Mouse (Mus musculus) CH12.LX (cell line): ENCODE measurements at regions not wholly inside any gene's neighbourhood (a gene's known extent, or its start where the extent isn't known, plus 50 kb on each side); places are given as distances from the start of the nearest gene placed in this dataset.
A peak's percentile ranks its signal among the peaks of the same experiment; 100 is the strongest.

ENCODE experiments used
- DNase-seq: peaks from one replicate; pipeline ENCODE4 v3.0.0-alpha.2; 2013; ENCODE audit errors: extremely low read depth
- H3K27ac ChIP-seq: 2 replicates; pipeline ENCODE4 v1.5.1; 2012; ENCODE audit warnings: low read depth, mild to moderate bottlenecking, control low read depth, moderate library complexity; ENCODE audit not compliant: insufficient read depth
- H3K27me3 ChIP-seq: replicated peaks from 2 replicates; pipeline ENCODE3; 2012; ENCODE audit warnings: inconsistent platforms
- H3K36me3 ChIP-seq, 2 experiments: replicated peaks in 1 of 2; 2 replicates each; pipeline versions ENCODE3 to v1.6.1; 2012; ENCODE audit warnings: inconsistent platforms in 1 of 2, low read length in 1 of 2, mild to moderate bottlenecking in 1 of 2, mixed read lengths in 1 of 2, moderate library complexity in 1 of 2; ENCODE audit not compliant: control insufficient read depth in 1 of 2, insufficient read depth in 1 of 2
- H3K4me1 ChIP-seq, 2 experiments: 2 replicates each; pipeline ENCODE4 v1.6.1; 2012; ENCODE audit warnings: inconsistent platforms in 1 of 2, moderate library complexity in 1 of 2; ENCODE audit not compliant: insufficient read depth in 2 of 2, control insufficient read depth in 1 of 2
- H3K4me2 ChIP-seq: 2 replicates; pipeline ENCODE4 v1.6.1; 2012; ENCODE audit warnings: low read depth, mild to moderate bottlenecking, control low read depth; ENCODE audit not compliant: poor library complexity, insufficient read depth, severe bottlenecking
- H3K4me3 ChIP-seq, 3 experiments: fragments of 150-350 bp in 1 of 3; sonication (generic) in 1 of 3; replicated peaks in 1 of 3; 2 replicates each; pipeline versions ENCODE3 to v1.5.1; 2011 to 2012; ENCODE audit warnings: low read depth in 2 of 3, low read length in 2 of 3, mild to moderate bottlenecking in 2 of 3, moderate library complexity in 2 of 3, control low read depth in 1 of 3, improper control_type of control experiment in 1 of 3, inconsistent platforms in 1 of 3, mixed read lengths in 1 of 3; ENCODE audit not compliant: poor library complexity in 1 of 3
- H3K79me2 ChIP-seq: replicated peaks from 2 replicates; pipeline ENCODE4 v1.6.1; 2012; ENCODE audit warnings: mild to moderate bottlenecking, moderate library complexity; ENCODE audit not compliant: control insufficient read depth, poor library complexity, insufficient read depth, severe bottlenecking; ENCODE audit errors: extremely low read depth
- H3K9ac ChIP-seq: 2 replicates; pipeline ENCODE4 v1.6.1; 2012; ENCODE audit warnings: low read depth, mild to moderate bottlenecking, control low read depth, moderate library complexity; ENCODE audit not compliant: insufficient read depth
- H3K9me3 ChIP-seq: replicated peaks from 2 replicates; pipeline ENCODE3; 2012; ENCODE audit warnings: low read length, inconsistent platforms, mixed read lengths
- CHD1 ChIP-seq: IDR thresholded peaks from 2 replicates; pipeline ENCODE4 v1.6.1; 2012; ENCODE audit warnings: low read depth, low read length, improper control_type of control experiment, inconsistent platforms
- CHD2 ChIP-seq: IDR thresholded peaks from 2 replicates; pipeline ENCODE4 v1.6.1; 2011; ENCODE audit warnings: low read length, improper control_type of control experiment
- EP300 ChIP-seq: IDR thresholded peaks from 2 replicates; pipeline ENCODE4 v1.6.1; 2011; ENCODE audit warnings: low read length, improper control_type of control experiment
- IRF4 ChIP-seq: IDR thresholded peaks from 2 replicates; pipeline ENCODE4 v1.6.1; 2014; ENCODE audit warnings: low read depth, mild to moderate bottlenecking, inconsistent platforms, low read length, improper control_type of control experiment
- JUN ChIP-seq: IDR thresholded peaks from 2 replicates; pipeline ENCODE4 v1.6.1; 2011; ENCODE audit warnings: low read depth, mild to moderate bottlenecking, low read length, improper control_type of control experiment, moderate library complexity; ENCODE audit not compliant: insufficient read depth
- JUND ChIP-seq: conservative IDR thresholded peaks from 2 replicates; pipeline ENCODE4 v1.6.1; 2011; ENCODE audit warnings: low read depth, low read length, improper control_type of control experiment
- MAFK ChIP-seq: IDR thresholded peaks from 2 replicates; pipeline ENCODE4 v1.6.1; 2011; ENCODE audit warnings: low read length, improper control_type of control experiment; ENCODE audit not compliant: insufficient replicate concordance
- MAZ ChIP-seq: IDR thresholded peaks from 2 replicates; pipeline ENCODE4 v1.6.1; 2012; ENCODE audit warnings: low read depth, mild to moderate bottlenecking, inconsistent platforms, low read length, improper control_type of control experiment, moderate library complexity
- MEF2A ChIP-seq: IDR thresholded peaks from 2 replicates; pipeline ENCODE4 v1.6.1; 2014; ENCODE audit warnings: low read depth, mild to moderate bottlenecking, inconsistent platforms, low read length, improper control_type of control experiment, borderline replicate concordance
- MYC ChIP-seq: IDR thresholded peaks from 2 replicates; pipeline ENCODE4 v1.6.1; 2011; ENCODE audit warnings: low read depth, mild to moderate bottlenecking, improper control_type of control experiment, low read length
- NELFE ChIP-seq: IDR thresholded peaks from 2 replicates; pipeline ENCODE4 v1.6.1; 2011; ENCODE audit warnings: low read depth, low read length, improper control_type of control experiment
- NRF1 ChIP-seq: IDR thresholded peaks from 2 replicates; pipeline ENCODE4 v1.6.1; 2014; ENCODE audit warnings: low read depth, mild to moderate bottlenecking, inconsistent platforms, low read length, improper control_type of control experiment, moderate library complexity
- POLR2A ChIP-seq: IDR thresholded peaks from 2 replicates; pipeline ENCODE4 v1.6.1; 2011; ENCODE audit warnings: low read depth, mild to moderate bottlenecking, improper control_type of control experiment, low read length
- RAD21 ChIP-seq: IDR thresholded peaks from 2 replicates; pipeline ENCODE4 v1.6.1; 2011; ENCODE audit warnings: low read depth, mild to moderate bottlenecking, low read length, improper control_type of control experiment, moderate library complexity
- TBP ChIP-seq: conservative IDR thresholded peaks from 2 replicates; pipeline ENCODE4 v1.6.1; 2011; ENCODE audit warnings: low read depth, low read length, improper control_type of control experiment
- TCF12 ChIP-seq: IDR thresholded peaks from 2 replicates; pipeline ENCODE4 v1.6.1; 2014; ENCODE audit warnings: low read depth, mild to moderate bottlenecking, inconsistent platforms, low read length, improper control_type of control experiment
- UBTF ChIP-seq: IDR thresholded peaks from 2 replicates; pipeline ENCODE4 v1.6.1; 2012; ENCODE audit warnings: low read depth, mild to moderate bottlenecking, inconsistent platforms, low read length, improper control_type of control experiment, moderate library complexity
- ZKSCAN1 ChIP-seq: IDR thresholded peaks from 2 replicates; pipeline ENCODE4 v1.6.1; 2012; ENCODE audit warnings: low read depth, inconsistent platforms, low read length, improper control_type of control experiment, borderline replicate concordance
- dilution Hi-C: fragments of 300-500 bp; cut with MboI; formaldehyde crosslinking; loops from 2 replicates; pipeline ENCODE4 v1.14.3; 2020; ENCODE audit warnings: low sequenced_read_pairs; ENCODE audit not compliant: extremely low pct_unique_long_range_greater_than_20kb, extremely low pct_ligation_motif_present
- in situ Hi-C: fragments of 300-500 bp; cut with MboI; formaldehyde crosslinking; loops from 3 replicates; pipeline ENCODE4 v1.14.3; 2019; ENCODE audit warnings: low sequenced_read_pairs, low pct_ligation_motif_present, low pct_unique_long_range_greater_than_20kb, mixed read lengths

GRCm38 (mm10) chr10:8063458-8064090 is 107.5 kb upstream of the Tab2 start:
- no peak for DNase-seq
- Histone ChIP-seq H3K4me2 (0 out of 2 replicates have a peak overlapping the region, but pooled peaks have one; percentile 29), H3K27ac (no peak overlapping the region), H3K9me3 (peaks cover 2% of the 10 kb centered on the region), H3K79me2 (no peaks in the 10 kb centered on the region), H3K36me3 (no peaks in the 10 kb centered on the region), H3K4me3 (no peak overlapping the region), H3K4me1 (peaks cover 13 to 16% of the 10 kb centered on the region in 2 experiments), H3K27me3 (no peaks in the 10 kb centered on the region), H3K9ac (no peak overlapping the region)
- no peak for TF ChIP-seq UBTF
- TF ChIP-seq NELFE, result no peak
- no peak for TF ChIP-seq CHD2
- TF ChIP-seq MAFK, result peak; percentile 58; the same call in 1 of the 2 replicates
- TF ChIP-seq MEF2A, result no peak
- in situ Hi-C loops (no loop called here), dilution Hi-C loops (no loop called here)

- Histone ChIP-seq H3K4me3 (no peak overlapping the region), H3K9ac (no peak overlapping the region), H3K9me3 (peaks cover 2% of the 10 kb centered on the region), H3K36me3 (no peaks in the 10 kb centered on the region), H3K27me3 (no peaks in the 10 kb centered on the region), H3K27ac (peak overlapping the region; percentile 15; the same call in 1 of the 2 replicates), H3K79me2 (no peaks in the 10 kb centered on the region), H3K4me1 (peaks cover 3 to 16% of the 10 kb centered on the region in 2 experiments; a peak in 2 of 4 replicates), H3K4me2 (peak overlapping the region; percentile 5; the same call in 1 of the 2 replicates)
- dilution Hi-C loops (no loop called here), in situ Hi-C loops (no loop called here)
- TF ChIP-seq NRF1 (no peak), NELFE (no peak), TCF12 (0 out of 2 replicates have a peak, but pooled peaks have one; percentile 13), JUN (peak; percentile 28), ZKSCAN1 (no peak), POLR2A (no peak), TBP (no peak), RAD21 (no peak), MEF2A (0 out of 2 replicates have a peak, but pooled peaks have one; percentile 47), MAZ (no peak), CHD1 (peak; percentile 95), JUND (no peak), UBTF (no peak), IRF4 (peak; percentile 64), EP300 (peak; percentile 69), MYC (no peak)
- no peak for DNase-seq
Observed at GRCm38 (mm10) chr10:8060987-8061386, 105.0 kb upstream of the Tab2 start.
